Mouse (Mus musculus): ENCODE results near the gene Col4a2.

DNA sequence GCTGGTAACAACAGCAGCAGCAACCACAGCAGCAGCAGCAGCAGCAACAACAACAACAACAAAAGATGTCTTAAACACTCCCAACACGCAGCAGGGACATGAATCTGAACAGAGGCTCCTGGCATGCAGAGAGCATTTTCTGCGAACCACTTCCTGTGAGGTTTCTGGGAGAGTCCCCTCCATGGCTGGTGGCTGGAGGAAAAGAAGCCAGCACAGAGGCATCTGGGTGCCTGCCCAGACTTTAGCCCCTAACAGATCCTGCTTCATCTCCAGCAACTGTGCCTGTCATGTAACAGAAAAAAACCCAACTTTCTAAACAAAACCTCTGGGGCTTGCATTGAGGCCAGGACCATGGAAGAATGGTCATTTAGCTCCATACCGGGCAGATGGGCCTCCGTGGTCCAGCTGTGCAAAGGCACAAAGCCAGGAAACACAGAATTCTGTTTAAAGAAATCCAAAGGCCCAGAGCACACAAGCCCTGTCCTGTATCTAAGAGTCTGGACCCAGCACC lies 34.4 kb upstream of the Col4a2 start:
- TF ChIP-seq CTCF (IDR thresholded peaks at IDR 0.05; ENCODE audit: extremely low read depth, insufficient read depth, insufficient read length, insufficient replicate concordance) (no peak), POLR2A (IDR thresholded peaks at IDR 0.05; ENCODE audit: low read depth, low read length) (no peak)
